Comparison of ENCODE assay signal across 12 mouse cellular contexts in the genomic region with DNA sequence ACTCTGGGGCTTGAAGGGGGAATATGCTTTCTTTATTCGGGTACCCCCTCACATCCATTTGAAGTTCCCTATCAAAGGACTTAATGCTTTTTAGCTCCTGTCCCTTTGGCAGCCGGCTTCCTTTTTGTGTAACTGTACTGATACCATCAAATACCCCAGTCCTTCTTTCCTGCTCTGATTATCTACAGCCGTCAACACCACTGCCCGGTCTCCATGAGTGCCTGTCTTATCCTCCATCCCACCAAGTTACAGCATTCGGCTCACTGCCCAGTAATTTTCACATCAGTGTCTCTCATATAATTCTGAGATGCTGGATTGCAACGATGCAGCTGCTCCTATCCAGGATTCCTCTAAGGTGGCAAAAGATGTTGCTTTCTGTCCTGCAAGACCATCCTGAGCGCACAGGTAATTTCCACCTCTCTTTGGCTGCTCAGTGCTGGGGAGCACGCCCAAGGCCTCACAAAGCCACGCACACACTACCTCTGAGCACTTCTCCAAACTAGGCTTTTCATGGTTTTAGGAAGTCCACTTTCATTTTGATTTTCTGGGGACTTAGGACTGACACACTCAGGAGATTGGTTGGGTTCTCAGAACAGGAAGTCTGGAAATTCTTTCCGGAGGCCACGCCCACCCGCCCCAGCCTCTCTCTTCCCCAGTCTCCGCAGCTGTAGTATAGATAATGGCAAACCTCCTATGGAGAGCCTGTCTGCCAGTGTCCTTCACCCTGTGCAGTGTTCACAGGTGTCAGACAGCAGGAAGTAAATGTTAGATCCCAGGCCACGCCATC.
DNase-seq lines count a peak whose midpoint lies in the region; ATAC-seq and TF ChIP-seq lines count a peak whose summit lies in the region.
"Had no signal": no experiment of that assay in that cellular context is flagged by ENCODE, and none has a peak within 500 bp of the region (broad histone marks: within the 10 kb centered on the region; RNA-seq: fewer than 3 reads in every experiment).

No protein-coding gene starts in this region.

- H3K4me1 ChIP-seq in forebrain, embryonic 14.5 days (ENCODE audit: control insufficient read depth, insufficient read depth, low read length): no peaks in the 10 kb centered on the region
- H3K4me1 ChIP-seq in forebrain, postnatal 0 days (ENCODE audit: insufficient read depth): no peaks in the 10 kb centered on the region
- no peaks in the 10 kb centered on the region for H3K4me1 ChIP-seq in liver, postnatal 0 days (ENCODE audit: insufficient read depth)
- no peaks in the 10 kb centered on the region; the same call in 1 of the 2 replicates for H3K4me1 ChIP-seq in neural tube, embryonic 15.5 days

- no peak for TF ChIP-seq POLR2A in brain, embryonic 14.5 days (IDR thresholded peaks at IDR 0.05; ENCODE audit: borderline replicate concordance, extremely low read depth, insufficient read depth, insufficient read length, poor library complexity, severe bottlenecking)

- H3K27me3 ChIP-seq in forebrain, embryonic 14.5 days (replicated peaks; ENCODE audit: control insufficient read depth, insufficient read depth, low read length): no peaks in the 10 kb centered on the region
- no peaks in the 10 kb centered on the region for H3K27me3 ChIP-seq in forebrain, postnatal 0 days (ENCODE audit: insufficient read depth, low read length)
- no peaks in the 10 kb centered on the region for H3K27me3 ChIP-seq in liver, postnatal 0 days (ENCODE audit: insufficient read depth, low read length)
- no peaks in the 10 kb centered on the region for H3K27me3 ChIP-seq in neural tube, embryonic 15.5 days (replicated peaks)

- 78% methylated on average over 14 of the region's 14 CpGs for WGBS in forebrain, embryonic 14.5 days
- 75% methylated on average over 14 of the region's 14 CpGs for WGBS in forebrain, postnatal 0 days
- 48% methylated on average over 14 of the region's 14 CpGs for WGBS in liver, postnatal 0 days (ENCODE audit: insufficient replicate concordance)
- WGBS in neural tube, embryonic 15.5 days: 62% methylated on average over 14 of the region's 14 CpGs

- H3K27ac ChIP-seq in forebrain, embryonic 14.5 days (ENCODE audit: low read depth, low read length): no peak overlapping the region
- H3K27ac ChIP-seq in forebrain, postnatal 0 days (ENCODE audit: low read depth, low read length): no peak overlapping the region
- H3K27ac ChIP-seq in liver, postnatal 0 days (ENCODE audit: low read depth): no peak overlapping the region
- H3K27ac ChIP-seq in neural tube, embryonic 15.5 days (replicated peaks): no peak overlapping the region

- no peak overlapping the region for H3K9ac ChIP-seq in forebrain, embryonic 14.5 days (ENCODE audit: low read length)
- no peak overlapping the region for H3K9ac ChIP-seq in forebrain, postnatal 0 days
- no peak overlapping the region for H3K9ac ChIP-seq in liver, postnatal 0 days (replicated peaks)
- no peak overlapping the region for H3K9ac ChIP-seq in neural tube, embryonic 15.5 days (replicated peaks)

- TF ChIP-seq EP300 in liver, postnatal 0 days (IDR thresholded peaks at IDR 0.05; ENCODE audit: low read depth): no peak

- no peaks in the 10 kb centered on the region for H3K36me3 ChIP-seq in forebrain, embryonic 14.5 days (ENCODE audit: control insufficient read depth, insufficient read depth, low read length)
- H3K36me3 ChIP-seq in forebrain, postnatal 0 days (ENCODE audit: insufficient read depth): no peaks in the 10 kb centered on the region
- H3K36me3 ChIP-seq in liver, postnatal 0 days (replicated peaks; ENCODE audit: insufficient read depth, low read length): no peaks in the 10 kb centered on the region
- H3K36me3 ChIP-seq in neural tube, embryonic 15.5 days: no peaks in the 10 kb centered on the region

- no peaks in the 10 kb centered on the region for H3K9me3 ChIP-seq in forebrain, embryonic 14.5 days (replicated peaks; ENCODE audit: control insufficient read depth, low read length)
- H3K9me3 ChIP-seq in forebrain, postnatal 0 days (ENCODE audit: low read length): no peaks in the 10 kb centered on the region
- H3K9me3 ChIP-seq in liver, postnatal 0 days (ENCODE audit: low read length): no peaks in the 10 kb centered on the region
- H3K9me3 ChIP-seq in neural tube, embryonic 15.5 days (replicated peaks): no peaks in the 10 kb centered on the region

- H3K4me3 ChIP-seq in forebrain, embryonic 14.5 days (ENCODE audit: low read depth, low read length): no peak overlapping the region
- H3K4me3 ChIP-seq in forebrain, postnatal 0 days (ENCODE audit: low read depth, low read length): no peak overlapping the region
- H3K4me3 ChIP-seq in liver, postnatal 0 days (ENCODE audit: low read depth, low read length): no peak overlapping the region
- H3K4me3 ChIP-seq in neural tube, embryonic 15.5 days (replicated peaks): no peak overlapping the region

- H3K4me2 ChIP-seq in forebrain, embryonic 14.5 days (ENCODE audit: low read length): no peak overlapping the region
- no peak overlapping the region for H3K4me2 ChIP-seq in forebrain, postnatal 0 days (ENCODE audit: low read depth)
- H3K4me2 ChIP-seq in liver, postnatal 0 days (ENCODE audit: low read depth, low read length): no peak overlapping the region
- no peak overlapping the region for H3K4me2 ChIP-seq in neural tube, embryonic 15.5 days

- TF ChIP-seq CTCF in forebrain, postnatal 0 days (IDR thresholded peaks at IDR 0.05; ENCODE audit: low read depth): no peak
- TF ChIP-seq CTCF in liver, postnatal 0 days (IDR thresholded peaks at IDR 0.05; ENCODE audit: low read depth): no peak
- no peak for TF ChIP-seq CTCF in brain, embryonic 14.5 days (IDR thresholded peaks at IDR 0.05; ENCODE audit: borderline replicate concordance, extremely low read depth, insufficient read depth, insufficient read length)

- ATAC-seq in forebrain, embryonic 14.5 days: no peak
- no peak for ATAC-seq in forebrain, postnatal 0 days
- ATAC-seq in liver, postnatal 0 days: no peak
- 0 out of 2 replicates have a peak, but pooled peaks have one; percentile 41 for ATAC-seq in megakaryocyte-erythroid progenitor cell, adult 5-6 weeks (replicated peaks; ENCODE audit: low FRiP score, low TSS enrichment, poor library complexity, severe bottlenecking)
- no peak for ATAC-seq in neural tube, embryonic 15.5 days (ENCODE audit: low FRiP score)
- ATAC-seq: hindbrain, embryonic 16.5 days had no signal

- DNase-seq in forebrain, embryonic 14.5 days (ENCODE audit: low spot score): peak; percentile 26
- no peak for DNase-seq in forebrain, postnatal 0 days
- DNase-seq in liver: peak; percentile 17
- no peak for DNase-seq in liver, postnatal 0 days
- peak; percentile 62 for DNase-seq in brain, embryonic 14.5 days (ENCODE audit: low read depth)
- no peak for DNase-seq in retina, postnatal 1 day
- DNase-seq: adrenal gland, adult 8-10 months; B cell, adult 2 months; left cerebral cortex, postnatal 4 days had no signal

Comparison
In these comparisons a context has a peak if more than half of its experiments do, and no peak if none do; other contexts are left out.
1. DNase-seq: peak in forebrain, embryonic 14.5 days (single experiment), liver (single experiment) and brain, embryonic 14.5 days (single experiment); none in forebrain, postnatal 0 days (single experiment), liver, postnatal 0 days (single experiment) and retina, postnatal 1 day (single experiment).